Mouse (Mus musculus): ENCODE data around the gene Cenpq. TPM values are rescaled to one million over a fixed set of nuclear protein-coding genes. Genes with fewer than 3 reads are reported as not detected.

The Cenpq gene
- total RNA-seq, 4 experiments from 2014 or later = 3.0 to 3.7 (median 3.3) TPM

Other genes with a start within 250 kb of the Cenpq start
- not detected for gene Esp1, start 207.9 kb downstream of the Cenpq start, total RNA-seq (2022)
- gene Crisp2, start 128.0 kb downstream of the Cenpq start, total RNA-seq (2022) = not detected
- gene Rhag, start 123.9 kb downstream of the Cenpq start, total RNA-seq (2022) = not detected
- gene 9130008F23Rik, start 54.5 kb downstream of the Cenpq start, total RNA-seq (2022) = under 1 TPM in 1 of 4 experiments, not detected in 3; 0.43 TPM
- gene Glyatl3, start 20.7 kb downstream of the Cenpq start, total RNA-seq (2022) = not detected
- 10 to 100 TPM; 47.6 to 59.2 (median 55.4) TPM for gene Mut, start 362 bp downstream of the Cenpq start, total RNA-seq (2022)

All from layer of hippocampus, adult 8-10 months (tissue).